Mouse (Mus musculus) embryonic facial prominence, embryonic 10.5 days (tissue): ENCODE results near the gene Kif6. TPM values are rescaled to one million over a fixed set of nuclear protein-coding genes. Genes with fewer than 3 reads are reported as not detected.
A peak's percentile ranks its signal among the peaks of the same experiment; 100 is the strongest.

Experiments used
- DNase-seq: peaks from one replicate; pipeline ENCODE4 v3.0.0-alpha.2; 2017; ENCODE audit warnings: low spot score
- H3K27ac ChIP-seq: fragments of 300-500 bp; sonication (generic); replicated peaks from 2 replicates; pipeline ENCODE4 v1.5.1; 2016; ENCODE audit warnings: mild to moderate bottlenecking
- H3K27me3 ChIP-seq: fragments of 300-500 bp; sonication (generic); replicated peaks from 2 replicates; pipeline ENCODE4 v1.6.1; 2016; ENCODE audit warnings: low read depth, mild to moderate bottlenecking; ENCODE audit not compliant: poor library complexity, severe bottlenecking
- H3K36me3 ChIP-seq: fragments of 300-500 bp; sonication (generic); replicated peaks from 2 replicates; pipeline ENCODE4 v1.6.1; 2016; ENCODE audit warnings: mild to moderate bottlenecking, moderate library complexity
- H3K4me1 ChIP-seq: fragments of 300-500 bp; sonication (generic); 2 replicates; pipeline ENCODE4 v1.6.1; 2016
- H3K4me3 ChIP-seq: fragments of 300-500 bp; sonication (generic); 2 replicates; pipeline ENCODE4 v1.5.1; 2016; ENCODE audit warnings: mild to moderate bottlenecking, moderate library complexity
- H3K9me3 ChIP-seq: fragments of 300-500 bp; sonication (generic); 2 replicates; pipeline ENCODE4 v1.6.1; 2016; ENCODE audit warnings: mild to moderate bottlenecking
- WGBS: fragments of 180-500 bp; shearing (Covaris S2); methylation state at CpG from one replicate; pipeline ENCODE4 v1.1.7; 2016; 5-methylcytosine and 5-hydroxymethylcytosine counted together
- polyA plus RNA-seq: library from polyadenylated mRNA; unstranded; fragments of >200 nt; fragmentation: Nextera tagmentation; extraction: Ambion mirVana; gene quantifications from 2 replicates; pipeline ENCODE4 v1.2.1, GENCODE M21; 2016

The Kif6 gene
- polyA plus RNA-seq, 1 experiment from 2014 or later, result 3.5 TPM

GRCm38 (mm10) chr17:49633041-49633440 lies 18.1 kb downstream of the Kif6 start:
- Histone ChIP-seq H3K4me1 (peaks cover 4% of the 10 kb centered on the region), H3K4me3 (no peak overlapping the region), H3K36me3 (no peaks in the 10 kb centered on the region), H3K9me3 (no peaks in the 10 kb centered on the region), H3K27me3 (no peaks in the 10 kb centered on the region), H3K27ac (no peak overlapping the region)
- DNase-seq, result peak; percentile 24
- WGBS, result 45% methylated on average over 8 of the region's 8 CpGs

GRCm38 (mm10) chr17:49641903-49642302 lies 27.0 kb downstream of the Kif6 start:
- WGBS, result 90% methylated on average over 6 of the region's 6 CpGs
- H3K4me1 ChIP-seq, result 0 out of 2 replicates have a peak, but pooled peaks cover 6% of the 10 kb centered on the region

GRCm38 (mm10) chr17:49642336-49642735 lies 27.4 kb downstream of the Kif6 start:
- H3K4me3 ChIP-seq, result no peak overlapping the region
- no peak for DNase-seq
- H3K36me3 ChIP-seq, result no peaks in the 10 kb centered on the region
- WGBS, result 92% methylated on average over 8 of the region's 8 CpGs
- 0 out of 2 replicates have a peak, but pooled peaks cover 6% of the 10 kb centered on the region for H3K4me1 ChIP-seq
- no peaks in the 10 kb centered on the region for H3K27me3 ChIP-seq
- H3K9me3 ChIP-seq, result no peaks in the 10 kb centered on the region
- no peak overlapping the region for H3K27ac ChIP-seq

More at GRCm38 (mm10) chr17:49641903-49642302, 27.0 kb downstream of the Kif6 start:
- no peak for DNase-seq
- Histone ChIP-seq H3K36me3 (no peaks in the 10 kb centered on the region), H3K27me3 (no peaks in the 10 kb centered on the region), H3K27ac (no peak overlapping the region), H3K4me3 (no peak overlapping the region), H3K9me3 (no peaks in the 10 kb centered on the region)

- WGBS, result 89% methylated on average over 11 of the region's 11 CpGs
- Histone ChIP-seq H3K27ac (no peak overlapping the region), H3K9me3 (no peaks in the 10 kb centered on the region), H3K27me3 (no peaks in the 10 kb centered on the region), H3K4me1 (0 out of 2 replicates have a peak, but pooled peaks cover 6% of the 10 kb centered on the region), H3K4me3 (no peak overlapping the region), H3K36me3 (no peaks in the 10 kb centered on the region)
- no peak for DNase-seq
These were observed 28.1 kb downstream of the Kif6 start for GRCm38 (mm10) chr17:49642889-49643490.

- peaks cover 10% of the 10 kb centered on the region; the same call in 1 of the 2 replicates for H3K9me3 ChIP-seq
- no peak for DNase-seq
- no peak overlapping the region for H3K4me3 ChIP-seq
- WGBS, result 94% methylated on average over 5 of the region's 5 CpGs
- no peaks in the 10 kb centered on the region for H3K4me1 ChIP-seq
- no peaks in the 10 kb centered on the region for H3K36me3 ChIP-seq
- no peaks in the 10 kb centered on the region for H3K27me3 ChIP-seq
- no peak overlapping the region for H3K27ac ChIP-seq
These were observed 31.3 kb downstream of the Kif6 start for GRCm38 (mm10) chr17:49646267-49646666.

GRCm38 (mm10) chr17:49648970-49649369 lies 34.0 kb downstream of the Kif6 start:
- no peaks in the 10 kb centered on the region for H3K4me1 ChIP-seq
- no peaks in the 10 kb centered on the region for H3K36me3 ChIP-seq
- no peaks in the 10 kb centered on the region for H3K27me3 ChIP-seq
- 76% methylated on average over 2 of the region's 2 CpGs for WGBS
- no peak for DNase-seq
- H3K4me3 ChIP-seq, result no peak overlapping the region
- H3K27ac ChIP-seq, result no peak overlapping the region
- H3K9me3 ChIP-seq, result peaks cover 10% of the 10 kb centered on the region; the same call in 1 of the 2 replicates

- 90% methylated on average over 7 of the region's 7 CpGs for WGBS
- no peak for DNase-seq
- Histone ChIP-seq H3K27me3 (no peaks in the 10 kb centered on the region), H3K4me3 (no peak overlapping the region), H3K27ac (no peak overlapping the region), H3K36me3 (no peaks in the 10 kb centered on the region), H3K4me1 (no peaks in the 10 kb centered on the region), H3K9me3 (peaks cover 10% of the 10 kb centered on the region; the same call in 1 of the 2 replicates)
These were observed 34.5 kb downstream of the Kif6 start for GRCm38 (mm10) chr17:49649394-49649793.

- H3K9me3 ChIP-seq, result peaks cover 10% of the 10 kb centered on the region; the same call in 1 of the 2 replicates
- no peak overlapping the region for H3K4me3 ChIP-seq
- H3K27ac ChIP-seq, result no peak overlapping the region
- H3K27me3 ChIP-seq, result no peaks in the 10 kb centered on the region
- WGBS, result 86% methylated on average over 4 of the region's 4 CpGs
- DNase-seq, result no peak
- H3K36me3 ChIP-seq, result no peaks in the 10 kb centered on the region
- H3K4me1 ChIP-seq, result no peaks in the 10 kb centered on the region
These were observed 35.4 kb downstream of the Kif6 start for GRCm38 (mm10) chr17:49650366-49650765.

- WGBS, result 54% methylated on average over 3 of the region's 3 CpGs
These were observed 37.4 kb downstream of the Kif6 start for GRCm38 (mm10) chr17:49652357-49652756.

GRCm38 (mm10) chr17:49652800-49653199 lies 37.9 kb downstream of the Kif6 start:
- Histone ChIP-seq H3K27ac (no peak overlapping the region), H3K27me3 (no peaks in the 10 kb centered on the region), H3K4me1 (no peaks in the 10 kb centered on the region), H3K4me3 (no peak overlapping the region), H3K9me3 (peaks cover 10% of the 10 kb centered on the region; the same call in 1 of the 2 replicates), H3K36me3 (no peaks in the 10 kb centered on the region)
- DNase-seq, result no peak
- WGBS, result 82% methylated on average over 5 of the region's 5 CpGs

More at GRCm38 (mm10) chr17:49652357-49652756, 37.4 kb downstream of the Kif6 start:
- Histone ChIP-seq H3K9me3 (peaks cover 10% of the 10 kb centered on the region; the same call in 1 of the 2 replicates), H3K4me3 (no peak overlapping the region), H3K27ac (no peak overlapping the region; the same call in 1 of the 2 replicates), H3K27me3 (no peaks in the 10 kb centered on the region), H3K36me3 (no peaks in the 10 kb centered on the region), H3K4me1 (no peaks in the 10 kb centered on the region)
- DNase-seq, result no peak

- Histone ChIP-seq H3K9me3 (no peaks in the 10 kb centered on the region), H3K27ac (no peak overlapping the region), H3K36me3 (no peaks in the 10 kb centered on the region), H3K4me1 (no peaks in the 10 kb centered on the region), H3K27me3 (no peaks in the 10 kb centered on the region), H3K4me3 (no peak overlapping the region)
- no peak for DNase-seq
- 76% methylated on average over 6 of the region's 6 CpGs for WGBS
These were observed 46.7 kb downstream of the Kif6 start for GRCm38 (mm10) chr17:49661626-49662025.

- H3K27ac ChIP-seq, result no peak overlapping the region
These were observed 51.8 kb downstream of the Kif6 start for GRCm38 (mm10) chr17:49666728-49667127.

GRCm38 (mm10) chr17:49668296-49668695 lies 53.4 kb downstream of the Kif6 start:
- Histone ChIP-seq H3K9me3 (no peaks in the 10 kb centered on the region), H3K4me3 (no peak overlapping the region), H3K27ac (no peak overlapping the region), H3K36me3 (no peaks in the 10 kb centered on the region), H3K4me1 (no peaks in the 10 kb centered on the region), H3K27me3 (no peaks in the 10 kb centered on the region)
- DNase-seq, result no peak
- 88% methylated on average over 6 of the region's 6 CpGs for WGBS

More at GRCm38 (mm10) chr17:49666728-49667127, 51.8 kb downstream of the Kif6 start:
- no peaks in the 10 kb centered on the region for H3K27me3 ChIP-seq
- 96% methylated on average over 5 of the region's 5 CpGs for WGBS
- H3K4me3 ChIP-seq, result no peak overlapping the region
- no peaks in the 10 kb centered on the region for H3K4me1 ChIP-seq
- H3K9me3 ChIP-seq, result no peaks in the 10 kb centered on the region
- H3K36me3 ChIP-seq, result no peaks in the 10 kb centered on the region
- DNase-seq, result no peak
